Mouse (Mus musculus): ENCODE data around the gene Alk.

Alk gene

DNA sequence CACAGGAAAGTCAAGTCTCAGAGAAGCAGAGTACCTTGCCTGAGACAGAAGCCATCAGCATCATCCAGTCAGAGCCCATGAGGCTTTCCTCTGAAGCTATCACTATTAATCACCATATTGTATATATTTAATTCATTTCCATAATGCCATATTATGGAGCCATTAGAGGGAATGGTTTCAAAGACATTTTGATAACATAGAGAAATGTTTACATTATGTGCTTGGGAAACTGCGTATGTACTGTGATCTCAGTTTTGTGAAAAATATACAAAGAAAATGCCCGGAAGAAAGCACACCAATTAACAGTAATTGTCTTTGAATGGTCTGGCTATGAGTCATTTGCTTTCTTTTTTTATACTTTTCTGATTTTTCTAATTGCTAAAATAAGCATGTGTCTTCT lies 203.1 kb downstream of the Alk start:
- no peak for DNase-seq (ENCODE audit: low spot score in 2 of 2)

- DNase-seq (ENCODE audit: low spot score in 2 of 2): no peak
Measured at GRCm38 (mm10) chr17:72399331-72400059, 204.9 kb downstream of the Alk start.

DNA sequence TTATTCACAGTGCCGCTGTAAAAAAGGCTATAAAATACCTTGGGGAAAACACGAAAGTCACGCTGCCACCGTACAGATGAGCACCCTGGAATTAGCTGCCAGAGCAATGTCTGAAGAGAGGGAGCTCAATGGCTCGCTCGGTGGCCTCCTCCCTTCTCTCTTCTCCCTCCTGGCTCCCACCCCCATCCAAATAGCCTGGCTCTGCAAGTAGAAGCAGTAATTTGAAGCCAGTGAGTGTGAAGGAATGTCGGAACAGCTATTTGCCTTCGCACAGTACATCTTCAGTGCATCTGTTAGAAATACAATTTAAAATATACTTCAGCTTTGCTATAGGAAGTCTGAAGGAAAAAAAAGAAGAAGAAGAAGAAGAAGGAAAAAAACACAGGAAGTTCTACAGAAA lies 208.5 kb downstream of the Alk start:
- no peak for DNase-seq (ENCODE audit: low spot score in 2 of 2)

DNA sequence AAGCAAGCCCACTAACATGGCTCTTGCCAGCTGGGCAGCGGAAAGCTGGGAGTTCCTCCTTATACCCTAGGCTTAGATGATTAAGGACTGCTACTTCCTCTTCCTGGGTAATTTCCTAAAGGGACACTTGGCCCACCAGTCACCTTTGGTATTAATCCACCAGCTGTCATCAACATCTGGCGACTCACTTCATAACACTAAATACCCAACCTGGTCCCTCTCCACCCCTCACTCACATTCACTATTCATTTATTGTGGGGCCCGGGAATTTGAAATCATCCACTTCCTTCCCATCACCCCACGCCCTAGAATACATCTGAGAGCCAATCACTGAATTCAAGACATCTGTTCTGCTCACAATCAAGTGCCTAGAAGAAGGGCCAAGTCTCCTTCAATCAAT lies 235.4 kb downstream of the Alk start:
- DNase-seq (ENCODE audit: low spot score in 2 of 2): no peak

- no peak for DNase-seq (ENCODE audit: low spot score in 2 of 2)
Measured at GRCm38 (mm10) chr17:72362811-72363496, 241.5 kb downstream of the Alk start.

- no peak for DNase-seq (ENCODE audit: low spot score in 2 of 2)
Measured at GRCm38 (mm10) chr17:72361961-72362360, 242.5 kb downstream of the Alk start.

DNA sequence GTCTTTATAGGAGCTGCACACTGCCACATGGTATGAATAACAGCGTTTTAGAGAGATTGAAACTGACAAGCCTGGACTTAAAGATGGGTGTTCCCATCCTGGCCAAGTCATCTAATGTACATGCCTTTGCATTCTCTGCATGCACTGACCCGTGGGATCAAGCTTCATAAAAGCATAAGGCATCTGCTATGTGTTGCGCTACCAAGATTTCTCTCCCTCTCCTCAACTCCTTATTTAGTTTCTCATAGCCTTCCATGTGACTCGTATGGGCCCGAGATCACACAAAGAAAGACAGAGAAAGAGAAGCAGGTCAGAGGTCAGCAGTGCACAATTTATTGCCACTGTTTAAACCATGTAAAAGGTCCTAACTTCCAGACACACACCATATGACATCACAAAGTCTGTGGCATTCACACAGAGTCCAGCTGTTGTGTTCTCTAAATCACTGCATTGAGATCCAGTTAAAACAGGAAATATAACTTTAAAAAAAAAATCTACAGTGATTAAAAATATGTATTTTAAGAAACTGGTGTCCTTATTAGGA lies 247.6 kb downstream of the Alk start:
- DNase-seq (ENCODE audit: low spot score in 2 of 2): no peak

DNA sequence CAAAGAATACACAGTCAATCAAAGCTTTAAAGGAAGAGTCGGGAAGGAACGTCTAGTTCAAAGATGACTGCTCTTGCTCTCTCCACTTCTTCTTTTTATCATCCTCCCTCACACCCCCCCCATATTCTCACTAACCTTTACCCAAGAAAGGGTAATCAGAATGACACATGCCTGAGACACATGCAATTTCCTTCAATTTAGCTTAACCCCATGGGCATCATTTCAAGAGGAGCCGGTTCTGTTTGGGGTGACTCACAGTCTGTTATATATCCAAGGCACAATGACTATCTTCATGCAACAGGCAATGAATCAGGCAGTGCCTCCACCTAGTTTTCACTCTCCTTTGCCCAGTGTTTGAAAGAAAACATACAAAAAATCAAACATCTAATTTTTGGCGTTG lies 265.0 kb downstream of the Alk start:
- no peak for DNase-seq (ENCODE audit: low spot score in 2 of 2)

DNA sequence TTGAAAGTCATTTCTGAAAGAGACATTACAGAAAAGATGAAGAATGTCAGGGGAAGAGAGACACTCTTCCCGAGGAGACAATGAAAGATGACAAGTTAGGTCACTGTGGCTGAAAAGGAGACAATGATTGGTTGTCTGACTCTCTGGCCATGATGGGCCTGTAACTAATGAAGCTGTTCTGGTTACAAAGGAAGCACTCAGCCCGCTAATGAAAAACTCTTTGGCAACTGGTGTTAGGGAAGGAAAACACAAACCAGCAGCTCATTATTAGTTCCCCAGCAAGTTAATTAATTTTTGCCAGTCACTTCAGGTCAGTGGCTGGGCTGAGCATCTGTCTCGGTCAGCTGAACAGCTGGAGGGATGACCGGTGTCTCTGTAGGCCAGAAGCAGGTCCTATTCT lies 271.5 kb downstream of the Alk start:
- no peak for DNase-seq (ENCODE audit: low spot score in 2 of 2)

- no peak for DNase-seq (ENCODE audit: low spot score in 2 of 2)
Measured at GRCm38 (mm10) chr17:72325941-72326340, 278.5 kb downstream of the Alk start.

DNA sequence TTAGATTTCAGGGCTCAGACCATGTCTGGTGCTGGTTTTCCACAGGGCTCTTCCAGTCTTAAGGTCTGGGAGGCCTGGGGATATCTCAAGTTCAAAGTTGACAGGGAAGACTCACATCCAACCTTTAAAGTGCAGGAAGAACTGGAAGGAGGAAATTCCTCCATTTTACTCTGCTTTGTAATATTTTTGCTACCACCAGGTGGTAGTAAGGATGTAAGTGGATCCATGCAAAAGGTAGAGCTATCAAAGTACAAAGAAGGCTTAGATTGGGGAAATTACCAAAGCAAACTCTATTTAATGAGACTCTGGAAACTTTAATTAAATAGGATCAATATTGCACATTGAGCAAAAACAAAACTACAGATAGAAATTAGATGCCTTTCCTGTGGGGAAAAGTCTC lies 284.9 kb downstream of the Alk start:
- no peak for DNase-seq (ENCODE audit: low spot score in 2 of 2)

GRCm38 (mm10) chr17:72299651-72300050 lies 304.8 kb downstream of the Alk start:
- no peak for DNase-seq (ENCODE audit: low spot score in 2 of 2)

GRCm38 (mm10) chr17:72296349-72296748 lies 308.1 kb downstream of the Alk start:
- no peak for DNase-seq (ENCODE audit: low spot score in 2 of 2)

- no peak for DNase-seq (ENCODE audit: low spot score in 2 of 2)
Measured at GRCm38 (mm10) chr17:72293267-72293580, 311.2 kb downstream of the Alk start.

DNA sequence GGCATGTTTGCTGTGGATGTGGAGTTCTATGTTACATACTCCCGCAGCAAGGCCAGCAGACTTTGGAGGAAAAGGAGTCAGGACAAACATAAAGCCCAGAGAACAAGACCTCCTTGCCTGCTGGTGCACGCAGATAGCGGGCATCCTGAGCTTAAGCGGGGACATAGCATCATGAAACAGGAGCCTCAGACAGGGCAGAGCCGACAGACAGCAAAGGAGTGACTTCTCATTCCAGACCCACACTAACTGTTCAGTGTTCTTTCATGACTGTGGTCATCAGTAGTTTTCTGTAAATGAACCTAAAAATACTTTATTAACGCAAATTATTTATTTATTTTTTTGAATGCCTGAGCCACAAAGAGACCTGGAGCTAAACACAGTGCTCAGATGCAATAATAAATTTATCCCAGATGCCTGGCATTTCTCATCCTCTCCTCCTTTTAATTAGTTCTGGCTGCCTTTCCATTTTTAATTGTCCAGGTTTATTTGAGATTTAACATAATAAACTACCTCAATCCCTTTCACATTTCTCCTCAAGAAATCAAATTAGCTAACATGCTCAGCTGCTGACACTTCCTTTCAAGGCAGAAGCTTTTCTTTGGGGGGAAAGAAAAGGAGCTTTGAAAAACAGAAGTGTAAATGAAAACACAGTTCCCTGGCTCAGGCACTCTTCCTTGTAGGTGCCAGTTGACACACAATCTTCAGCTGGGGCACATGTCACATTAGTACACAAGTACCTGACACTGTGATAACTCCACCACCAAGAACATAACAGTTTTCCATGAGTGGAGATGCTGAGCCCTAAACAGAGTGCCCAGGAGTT lies 311.8 kb downstream of the Alk start:
- no peak for DNase-seq (ENCODE audit: low spot score in 2 of 2)

DNA sequence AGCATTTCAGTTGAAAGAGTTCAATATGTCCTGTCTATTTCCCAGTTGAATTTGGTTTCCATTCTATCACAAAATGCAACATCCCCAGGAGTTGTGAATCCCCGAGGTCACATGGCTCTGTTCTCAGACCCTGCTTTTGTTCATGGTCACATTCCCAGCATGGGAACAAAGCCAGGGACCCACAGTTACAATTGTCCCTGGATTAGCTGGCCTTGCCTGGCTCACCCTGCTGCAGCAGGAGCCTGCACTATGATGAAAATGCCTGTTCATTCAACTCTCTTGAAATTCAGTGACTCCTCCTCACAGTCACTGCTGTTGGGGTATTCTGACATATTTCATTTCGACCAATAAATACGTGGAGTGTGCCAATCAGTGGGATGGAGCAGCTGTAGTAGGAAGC lies 318.5 kb downstream of the Alk start:
- no peak for DNase-seq (ENCODE audit: low spot score in 2 of 2)

- DNase-seq (ENCODE audit: low spot score in 2 of 2): no peak
Measured at GRCm38 (mm10) chr17:72278296-72278695, 326.1 kb downstream of the Alk start.

- DNase-seq (ENCODE audit: low spot score in 2 of 2): no peak
Measured at GRCm38 (mm10) chr17:72276778-72277177, 327.6 kb downstream of the Alk start.

DNA sequence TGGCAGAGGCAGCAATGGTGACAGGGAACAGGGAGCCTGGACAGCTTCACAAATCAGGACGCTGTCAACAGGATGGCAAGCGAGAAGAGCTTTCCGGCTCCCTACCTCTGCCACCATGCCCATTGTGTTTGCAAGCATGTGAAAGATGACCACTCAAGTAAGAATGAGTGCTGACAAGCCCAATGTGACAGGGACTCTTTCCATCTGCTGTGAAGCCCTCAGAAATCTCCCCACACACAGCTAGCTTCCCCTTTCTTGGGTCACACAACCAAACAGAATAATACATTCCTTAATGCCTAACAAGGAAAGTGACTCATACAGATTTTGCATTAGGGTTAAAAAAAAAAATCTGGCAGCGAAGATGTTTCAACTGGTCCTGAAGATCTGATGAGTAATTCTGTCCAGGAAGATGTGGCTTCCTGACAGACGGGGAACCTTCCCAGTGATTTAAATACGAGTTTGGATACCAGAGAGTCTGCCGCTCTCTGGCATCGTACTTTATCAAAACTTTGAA lies 329.0 kb downstream of the Alk start:
- no peak for DNase-seq (ENCODE audit: low spot score in 2 of 2)

DNA sequence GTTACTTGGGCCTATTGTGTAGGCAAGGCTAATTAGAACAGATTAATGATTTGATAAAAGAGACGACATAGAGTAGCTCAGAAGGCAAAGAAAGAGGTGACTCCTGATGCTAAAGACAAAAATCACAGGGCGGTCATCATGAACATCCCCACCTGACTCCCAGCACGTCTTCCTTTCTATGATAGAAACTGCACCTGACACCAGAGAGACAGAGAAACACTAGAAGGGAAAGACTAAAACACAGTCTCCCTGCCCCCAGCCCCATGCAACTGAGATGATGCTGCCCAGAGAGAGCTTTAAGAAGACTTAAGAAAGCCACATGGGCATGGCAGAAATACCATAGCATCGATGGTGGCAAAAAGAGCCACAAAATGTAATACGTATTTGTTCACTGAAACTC lies 330.2 kb downstream of the Alk start:
- DNase-seq (ENCODE audit: low spot score in 2 of 2): no peak

DNA sequence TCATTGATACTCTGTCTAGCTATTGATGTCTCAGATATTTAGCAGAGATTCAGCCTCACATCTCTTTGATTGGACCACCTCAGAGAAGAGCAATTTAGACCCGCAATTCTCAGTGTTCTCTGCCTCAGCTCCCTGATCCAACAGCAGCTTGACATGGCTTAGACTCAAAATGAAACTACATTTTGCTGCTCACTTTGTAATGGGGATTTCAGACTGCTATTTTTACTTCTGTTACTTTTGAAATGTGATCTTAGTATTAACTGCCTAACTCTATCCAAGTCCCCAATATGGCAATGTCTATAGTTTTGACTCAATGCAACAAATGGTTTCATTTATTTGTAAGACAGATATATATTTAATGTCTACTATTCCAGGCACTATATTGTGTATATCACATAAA lies 332.8 kb downstream of the Alk start:
- DNase-seq (ENCODE audit: low spot score in 2 of 2): no peak

GRCm38 (mm10) chr17:72268529-72268928 lies 335.9 kb downstream of the Alk start:
- DNase-seq (ENCODE audit: low spot score in 2 of 2): no peak

All from frontal cortex, postnatal 10 days (tissue).